Mouse (Mus musculus) embryonic facial prominence, embryonic 12.5 days (tissue): ENCODE measurements around the gene Ufsp1. TPM values are rescaled to one million over a fixed set of nuclear protein-coding genes. Genes with fewer than 3 reads are reported as not detected.

Source experiments
- ATAC-seq: fragments of 200-750 bp; cut with Nextera tagmentation; 2 replicates; pipeline ENCODE4 v1.8.0; 2017; ENCODE audit not compliant: insufficient number of reproducible peaks, insufficient read depth, low FRiP score, low TSS enrichment
- H3K27ac ChIP-seq: fragments of 300-500 bp; sonication (generic); 2 replicates; pipeline ENCODE4 v1.5.1; 2016; ENCODE audit warnings: mild to moderate bottlenecking
- H3K27me3 ChIP-seq: fragments of 300-500 bp; sonication (generic); 2 replicates; pipeline ENCODE4 v1.6.1; 2016; ENCODE audit warnings: mild to moderate bottlenecking, moderate library complexity
- H3K36me3 ChIP-seq: fragments of 300-500 bp; sonication (generic); 2 replicates; pipeline ENCODE4 v1.6.1; 2016; ENCODE audit warnings: mild to moderate bottlenecking
- H3K4me1 ChIP-seq: fragments of 300-500 bp; sonication (generic); 2 replicates; pipeline ENCODE4 v1.6.1; 2016
- H3K4me2 ChIP-seq: fragments of 300-500 bp; sonication (generic); replicated peaks from 2 replicates; pipeline ENCODE4 v1.6.1; 2016; ENCODE audit warnings: mild to moderate bottlenecking, moderate library complexity
- H3K4me3 ChIP-seq: fragments of 300-500 bp; sonication (generic); 2 replicates; pipeline ENCODE4 v1.5.1; 2016; ENCODE audit warnings: mild to moderate bottlenecking
- H3K9ac ChIP-seq: fragments of 300-500 bp; sonication (generic); 2 replicates; pipeline ENCODE4 v1.6.1; 2016; ENCODE audit warnings: mild to moderate bottlenecking, moderate library complexity
- H3K9me3 ChIP-seq: fragments of 300-500 bp; sonication (generic); 2 replicates; pipeline ENCODE4 v1.6.1; 2016; ENCODE audit warnings: mild to moderate bottlenecking, moderate library complexity
- WGBS: fragments of 180-500 bp; shearing (Covaris S2); methylation state at CpG from one replicate; pipeline ENCODE4 v1.1.7; 2016; 5-methylcytosine and 5-hydroxymethylcytosine counted together
- polyA plus RNA-seq: library from polyadenylated mRNA; unstranded; fragments of >200 nt; fragmentation: Nextera tagmentation; extraction: Ambion mirVana; gene quantifications from 2 replicates; pipeline ENCODE4 v1.2.1, GENCODE M21; 2016

The Ufsp1 gene
- polyA plus RNA-seq, 1 experiment from 2014 or later, result 6.7 TPM

GRCm38 (mm10) chr5:137297126-137297525 lies 2.7 kb downstream of the Ufsp1 start:
- 91% methylated on average over 14 of the region's 14 CpGs for WGBS
- Histone ChIP-seq H3K36me3 (peaks cover 71% of the 10 kb centered on the region), H3K27ac (no peak overlapping the region), H3K9me3 (no peaks in the 10 kb centered on the region), H3K9ac (no peak overlapping the region), H3K4me3 (no peak overlapping the region), H3K4me2 (no peak overlapping the region), H3K27me3 (peaks cover 7% of the 10 kb centered on the region), H3K4me1 (peaks cover 18% of the 10 kb centered on the region)
- ATAC-seq, result no peak

DNA sequence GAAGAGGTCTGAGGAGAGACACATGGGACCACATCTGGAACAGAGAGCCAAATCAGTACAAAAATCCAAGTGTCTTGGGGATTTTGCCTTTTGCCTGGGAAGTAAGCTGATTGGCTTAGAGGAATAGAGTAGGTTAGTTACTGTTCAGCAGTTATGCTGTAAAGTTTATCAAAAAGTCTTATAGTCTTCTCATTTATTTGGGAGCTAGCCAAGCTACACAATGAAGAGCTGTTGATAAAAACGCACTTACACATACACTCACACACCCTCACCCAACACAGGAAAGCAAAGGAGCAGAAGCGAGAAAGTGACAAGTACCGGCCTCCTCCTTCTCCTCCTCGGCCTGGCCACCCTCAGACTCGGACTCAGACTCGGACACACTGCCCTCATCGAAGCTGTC lies 4.8 kb downstream of the Ufsp1 start:
- H3K36me3 ChIP-seq, result peaks cover 89% of the 10 kb centered on the region
- no peaks in the 10 kb centered on the region for H3K27me3 ChIP-seq
- H3K27ac ChIP-seq, result no peak overlapping the region
- 89% methylated on average over 7 of the region's 7 CpGs for WGBS
- peaks cover 13% of the 10 kb centered on the region for H3K4me1 ChIP-seq
- no peak for ATAC-seq
- no peak overlapping the region for H3K9ac ChIP-seq
- H3K9me3 ChIP-seq, result no peaks in the 10 kb centered on the region
- no peak overlapping the region for H3K4me2 ChIP-seq
- no peak overlapping the region for H3K4me3 ChIP-seq

DNA sequence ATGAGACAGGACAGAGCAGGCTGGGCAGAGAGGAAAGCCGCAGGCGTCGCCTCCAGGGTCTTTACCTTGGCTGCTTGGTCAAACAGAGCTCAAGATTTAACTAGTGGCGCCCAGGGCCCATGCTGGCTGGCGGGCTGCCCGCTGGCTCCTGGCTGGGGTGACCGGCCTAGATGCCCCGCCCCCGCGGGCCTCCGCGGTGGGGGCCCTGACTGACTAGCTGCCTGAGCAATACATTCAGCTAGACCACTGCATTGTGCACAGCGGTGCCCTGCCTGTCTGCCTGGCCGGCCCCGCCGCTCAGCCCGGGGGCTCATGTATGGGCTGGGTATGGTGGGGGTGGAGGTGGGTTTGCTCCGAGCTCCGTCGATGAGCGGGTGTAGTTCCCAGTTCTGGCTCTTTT lies 6.8 kb downstream of the Ufsp1 start:
- Histone ChIP-seq H3K27ac (no peak overlapping the region), H3K9me3 (no peaks in the 10 kb centered on the region), H3K4me1 (peaks cover 24% of the 10 kb centered on the region), H3K4me3 (no peak overlapping the region), H3K4me2 (no peak overlapping the region), H3K9ac (no peak overlapping the region), H3K27me3 (no peaks in the 10 kb centered on the region), H3K36me3 (peaks cover 88% of the 10 kb centered on the region)
- no peak for ATAC-seq
- 81% methylated on average over 21 of the region's 21 CpGs for WGBS

DNA sequence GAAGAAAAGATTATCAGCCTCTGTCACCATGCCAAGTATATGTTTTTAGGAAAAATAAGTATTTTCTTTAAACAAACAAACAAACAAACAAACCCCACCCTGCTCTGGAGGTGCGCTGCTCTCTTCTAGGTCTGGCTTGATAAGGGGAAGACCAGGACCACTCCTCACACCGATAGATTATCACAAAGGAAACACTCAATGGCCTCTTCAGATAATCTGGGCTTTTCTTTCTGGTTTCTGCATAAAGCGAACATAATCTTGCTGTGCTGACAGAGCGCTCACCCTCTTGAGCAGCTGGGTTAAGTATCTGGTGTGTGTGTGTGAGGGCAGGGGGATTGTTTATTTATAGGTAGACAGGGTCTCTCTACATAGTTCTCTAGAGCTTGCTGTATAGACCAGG lies 9.2 kb downstream of the Ufsp1 start:
- Histone ChIP-seq H3K36me3 (peaks cover 68% of the 10 kb centered on the region), H3K4me3 (no peak overlapping the region), H3K27me3 (no peaks in the 10 kb centered on the region), H3K9me3 (peaks cover 3% of the 10 kb centered on the region; the same call in 1 of the 2 replicates), H3K27ac (no peak overlapping the region), H3K9ac (no peak overlapping the region), H3K4me1 (peaks cover 32% of the 10 kb centered on the region), H3K4me2 (no peak overlapping the region)
- no peak for ATAC-seq
- 89% methylated on average over 4 of the region's 4 CpGs for WGBS

- Histone ChIP-seq H3K27me3 (no peaks in the 10 kb centered on the region), H3K4me3 (no peak overlapping the region)
- WGBS, result 88% methylated on average over 3 of the region's 3 CpGs
Measured at GRCm38 (mm10) chr5:137304165-137304564, 9.7 kb downstream of the Ufsp1 start.

GRCm38 (mm10) chr5:137304816-137305215 lies 10.4 kb downstream of the Ufsp1 start:
- Histone ChIP-seq H3K4me3 (peak overlapping the region; percentile 93; the same call in 1 of the 2 replicates), H3K9me3 (peaks cover 6% of the 10 kb centered on the region; the same call in 1 of the 2 replicates), H3K4me1 (peaks cover 32% of the 10 kb centered on the region), H3K4me2 (peak overlapping the region; percentile 75), H3K36me3 (peaks cover 68% of the 10 kb centered on the region), H3K27me3 (no peaks in the 10 kb centered on the region), H3K27ac (no peak overlapping the region), H3K9ac (peak overlapping the region; percentile 2)
- no peak for ATAC-seq
- 70% methylated on average over 4 of the region's 4 CpGs for WGBS

More at GRCm38 (mm10) chr5:137304165-137304564, 9.7 kb downstream of the Ufsp1 start:
- no peak for ATAC-seq
- Histone ChIP-seq H3K4me2 (no peak overlapping the region; the same call in 1 of the 2 replicates), H3K9ac (no peak overlapping the region), H3K4me1 (peaks cover 32% of the 10 kb centered on the region), H3K36me3 (peaks cover 68% of the 10 kb centered on the region), H3K9me3 (peaks cover 6% of the 10 kb centered on the region; the same call in 1 of the 2 replicates), H3K27ac (no peak overlapping the region)

DNA sequence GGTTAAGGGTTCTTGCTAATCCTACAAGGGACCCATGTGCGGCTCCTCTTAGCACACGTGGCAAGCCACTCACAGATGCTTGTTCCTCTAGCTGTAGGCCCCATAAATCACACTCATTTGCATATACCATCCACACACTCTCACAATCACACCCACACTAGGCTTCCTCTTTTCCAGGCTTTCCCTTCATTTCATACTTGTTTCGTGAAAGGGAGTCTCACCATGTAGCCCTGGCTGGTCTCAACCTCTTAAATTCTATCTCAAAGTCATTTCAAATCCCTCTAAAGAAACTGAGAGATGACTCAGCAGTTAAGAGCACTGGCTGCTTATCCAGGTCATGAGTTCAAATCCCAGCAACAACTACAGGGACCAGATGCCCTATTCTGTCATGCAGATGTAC lies 11.4 kb downstream of the Ufsp1 start:
- Histone ChIP-seq H3K9me3 (peaks cover 6% of the 10 kb centered on the region; the same call in 1 of the 2 replicates), H3K36me3 (peaks cover 68% of the 10 kb centered on the region), H3K4me3 (peak overlapping the region; percentile 93), H3K27me3 (no peaks in the 10 kb centered on the region), H3K4me2 (peak overlapping the region; percentile 75), H3K9ac (0 out of 2 replicates have a peak overlapping the region, but pooled peaks have one; percentile 2), H3K4me1 (peaks cover 32% of the 10 kb centered on the region), H3K27ac (no peak overlapping the region)
- WGBS, result 77% methylated on average over 3 of the region's 3 CpGs
- no peak for ATAC-seq

DNA sequence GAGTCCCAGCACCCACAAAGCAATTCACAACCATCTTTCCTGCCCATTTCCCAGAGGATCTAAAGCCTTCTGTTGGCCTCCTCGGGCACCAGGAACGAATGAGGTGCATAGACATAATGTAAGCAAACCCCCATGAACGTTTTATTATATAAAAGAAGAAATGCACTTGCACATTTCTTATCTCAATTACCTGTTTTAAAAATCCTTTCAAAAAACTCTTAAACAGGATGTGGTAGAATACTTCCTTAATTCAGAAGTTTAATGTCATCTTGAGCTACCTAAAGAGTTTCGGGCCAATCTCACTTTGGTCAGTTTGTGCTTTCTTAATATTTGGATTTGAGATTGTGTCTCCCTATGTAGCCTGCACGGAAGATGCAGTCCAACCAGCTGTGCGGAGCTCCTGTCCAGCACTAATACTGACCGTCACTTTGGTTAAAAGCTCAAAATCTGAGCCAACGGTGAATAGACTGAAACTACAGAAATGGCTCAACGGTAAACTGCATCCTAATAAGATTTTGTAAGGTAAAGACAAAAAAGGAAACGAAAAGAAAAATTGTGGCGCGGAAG lies 12.1 kb downstream of the Ufsp1 start:
- Histone ChIP-seq H3K27me3 (no peaks in the 10 kb centered on the region), H3K4me3 (peak overlapping the region; percentile 93), H3K36me3 (peaks cover 68% of the 10 kb centered on the region), H3K4me2 (peak overlapping the region; percentile 75), H3K9ac (peak overlapping the region; percentile 98), H3K4me1 (peaks cover 32% of the 10 kb centered on the region), H3K9me3 (peaks cover 6% of the 10 kb centered on the region; the same call in 1 of the 2 replicates), H3K27ac (peak overlapping the region; percentile 95)
- 14% methylated on average over 12 of the region's 12 CpGs for WGBS
- no peak for ATAC-seq

DNA sequence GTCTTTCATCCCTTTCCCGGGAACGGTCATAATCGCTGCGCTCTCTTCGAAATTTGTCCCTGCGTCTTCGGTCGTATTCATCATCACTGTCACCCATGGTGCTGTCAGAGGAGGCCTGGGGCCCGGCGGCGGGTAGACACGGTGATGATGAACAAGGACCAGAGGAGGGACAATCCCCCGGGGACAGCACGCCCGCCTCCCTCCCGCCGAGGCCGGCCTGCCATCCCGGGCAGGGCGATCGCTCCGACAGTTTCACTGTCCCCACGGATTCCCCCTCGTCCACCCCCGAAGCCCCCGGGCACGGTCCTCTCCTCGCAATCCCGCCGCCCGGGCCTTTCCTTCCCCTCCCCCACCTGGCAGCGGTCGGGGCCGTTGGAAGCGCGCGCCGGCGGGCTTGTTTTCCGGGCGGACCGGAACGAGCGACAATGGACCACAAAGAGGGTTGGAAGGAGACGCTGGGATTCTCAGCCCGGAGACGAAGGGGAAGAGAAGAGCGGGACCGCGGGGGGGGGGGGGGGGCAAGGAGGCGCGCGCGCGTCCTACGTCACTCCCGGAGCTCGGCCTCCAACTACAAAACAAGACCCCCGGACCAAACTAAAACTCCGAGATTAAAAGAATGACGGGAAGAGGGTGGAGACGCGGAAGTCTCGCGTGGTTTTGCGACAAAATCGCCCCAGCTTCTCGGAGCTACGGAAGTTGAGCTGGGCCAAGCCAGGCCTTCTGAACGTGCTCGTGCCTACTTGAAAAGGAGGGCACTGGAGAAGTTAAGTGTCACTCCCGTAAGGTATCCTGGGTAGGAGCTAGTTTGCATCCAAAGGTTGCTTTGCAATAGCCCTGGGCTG lies 12.9 kb downstream of the Ufsp1 start, which contains the start of gene Srrt:
Gene Srrt (minus strand): TSS at position 604 of the 842 bp plus-strand sequence.
- ATAC-seq, result peak; percentile 66
- Histone ChIP-seq H3K9me3 (peaks cover 6% of the 10 kb centered on the region; the same call in 1 of the 2 replicates), H3K27ac (peak within 1 kb of the TSS; percentile 95), H3K4me2 (peak within 1 kb of the TSS; percentile 75), H3K27me3 (no peaks in the 10 kb centered on the region), H3K9ac (peak within 1 kb of the TSS; percentile 98), H3K4me1 (peaks cover 40% of the 10 kb centered on the region), H3K36me3 (peaks cover 61% of the 10 kb centered on the region), H3K4me3 (peak within 1 kb of the TSS; percentile 93)
- 1% methylated on average over 61 of the region's 72 CpGs for WGBS

GRCm38 (mm10) chr5:137308356-137308755 lies 13.9 kb downstream of the Ufsp1 start:
- peak overlapping the region; percentile 95 for H3K27ac ChIP-seq
- no peaks in the 10 kb centered on the region for H3K27me3 ChIP-seq
- H3K9ac ChIP-seq, result peak overlapping the region; percentile 98; the same call in 1 of the 2 replicates
- peak overlapping the region; percentile 75 for H3K4me2 ChIP-seq
- H3K4me1 ChIP-seq, result peaks cover 50% of the 10 kb centered on the region
- peaks cover 6% of the 10 kb centered on the region; the same call in 1 of the 2 replicates for H3K9me3 ChIP-seq
- H3K36me3 ChIP-seq, result peaks cover 51% of the 10 kb centered on the region
- no peak for ATAC-seq
- WGBS, result 90% methylated on average over 4 of the region's 4 CpGs
- H3K4me3 ChIP-seq, result peak overlapping the region; percentile 93

DNA sequence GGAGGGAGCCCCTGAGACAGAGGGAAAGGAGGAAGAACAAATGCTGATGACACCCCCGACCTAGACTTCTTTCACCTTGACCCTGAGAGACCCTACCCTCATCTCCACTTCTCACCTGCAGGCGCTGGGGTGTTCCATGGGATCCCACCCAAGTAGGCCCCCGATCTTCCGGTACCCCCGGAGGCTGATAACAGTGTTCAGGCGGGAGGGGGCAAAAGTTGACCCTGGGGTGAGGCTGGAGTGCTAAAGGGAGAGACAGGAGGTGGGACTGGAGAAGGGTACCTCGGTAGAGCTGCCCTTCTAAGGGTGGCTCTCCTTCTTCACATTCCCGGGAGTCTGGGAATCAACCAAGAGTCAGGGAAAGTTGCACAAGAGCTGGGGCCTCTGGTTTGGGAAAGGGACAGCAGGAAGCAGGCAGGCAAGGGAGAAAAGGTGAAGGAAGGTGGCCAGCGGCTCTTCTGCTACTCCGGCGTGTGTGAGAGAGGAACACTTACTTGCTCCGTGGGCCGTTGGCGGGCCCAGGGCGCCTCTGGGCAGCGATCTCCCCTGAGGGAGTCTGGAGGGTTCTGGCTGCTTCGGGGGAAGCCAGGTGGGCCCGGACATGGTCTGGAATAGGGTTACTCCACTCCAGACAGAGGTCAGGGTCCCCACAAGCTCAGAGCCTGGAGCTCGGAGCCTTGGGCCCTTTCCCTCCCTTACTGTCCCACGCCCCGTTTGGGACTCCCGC lies 19.2 kb downstream of the Ufsp1 start:
- peak overlapping the region; percentile 85 for H3K4me2 ChIP-seq
- peaks cover 32% of the 10 kb centered on the region for H3K4me1 ChIP-seq
- 3% methylated on average over 22 of the region's 22 CpGs for WGBS
- H3K27ac ChIP-seq, result peak overlapping the region; percentile 96
- ATAC-seq, result peak; percentile 53
- peak overlapping the region; percentile 72 for H3K4me3 ChIP-seq
- peak overlapping the region; percentile 91 for H3K9ac ChIP-seq
- H3K27me3 ChIP-seq, result no peaks in the 10 kb centered on the region
- peaks cover 3% of the 10 kb centered on the region; the same call in 1 of the 2 replicates for H3K9me3 ChIP-seq
- H3K36me3 ChIP-seq, result peaks cover 39% of the 10 kb centered on the region
